Mouse (Mus musculus) CH12.LX (cell line): ENCODE measurements around the gene Dnajc22. TPM values are rescaled to one million over a fixed set of nuclear protein-coding genes. Genes with fewer than 3 reads are reported as not detected.

Experiments
- DNase-seq: peaks from one replicate; pipeline ENCODE4 v3.0.0-alpha.2; 2013; ENCODE audit errors: extremely low read depth
- H3K27ac ChIP-seq: 2 replicates; pipeline ENCODE4 v1.5.1; 2012; ENCODE audit warnings: low read depth, mild to moderate bottlenecking, control low read depth, moderate library complexity; ENCODE audit not compliant: insufficient read depth
- H3K27me3 ChIP-seq: replicated peaks from 2 replicates; pipeline ENCODE3; 2012; ENCODE audit warnings: inconsistent platforms
- H3K36me3 ChIP-seq, 2 experiments: replicated peaks in 1 of 2; 2 replicates each; pipeline versions ENCODE3 to v1.6.1; 2012; ENCODE audit warnings: inconsistent platforms in 1 of 2, low read length in 1 of 2, mild to moderate bottlenecking in 1 of 2, mixed read lengths in 1 of 2, moderate library complexity in 1 of 2; ENCODE audit not compliant: control insufficient read depth in 1 of 2, insufficient read depth in 1 of 2
- H3K4me1 ChIP-seq, 2 experiments: 2 replicates each; pipeline ENCODE4 v1.6.1; 2012; ENCODE audit warnings: inconsistent platforms in 1 of 2, moderate library complexity in 1 of 2; ENCODE audit not compliant: insufficient read depth in 2 of 2, control insufficient read depth in 1 of 2
- H3K4me2 ChIP-seq: 2 replicates; pipeline ENCODE4 v1.6.1; 2012; ENCODE audit warnings: low read depth, mild to moderate bottlenecking, control low read depth; ENCODE audit not compliant: poor library complexity, insufficient read depth, severe bottlenecking
- H3K4me3 ChIP-seq, 3 experiments: fragments of 150-350 bp in 1 of 3; sonication (generic) in 1 of 3; replicated peaks in 1 of 3; 2 replicates each; pipeline versions ENCODE3 to v1.5.1; 2011 to 2012; ENCODE audit warnings: low read depth in 2 of 3, low read length in 2 of 3, mild to moderate bottlenecking in 2 of 3, moderate library complexity in 2 of 3, control low read depth in 1 of 3, improper control_type of control experiment in 1 of 3, inconsistent platforms in 1 of 3, mixed read lengths in 1 of 3; ENCODE audit not compliant: poor library complexity in 1 of 3
- H3K79me2 ChIP-seq: replicated peaks from 2 replicates; pipeline ENCODE4 v1.6.1; 2012; ENCODE audit warnings: mild to moderate bottlenecking, moderate library complexity; ENCODE audit not compliant: control insufficient read depth, poor library complexity, insufficient read depth, severe bottlenecking; ENCODE audit errors: extremely low read depth
- H3K9ac ChIP-seq: 2 replicates; pipeline ENCODE4 v1.6.1; 2012; ENCODE audit warnings: low read depth, mild to moderate bottlenecking, control low read depth, moderate library complexity; ENCODE audit not compliant: insufficient read depth
- H3K9me3 ChIP-seq: replicated peaks from 2 replicates; pipeline ENCODE3; 2012; ENCODE audit warnings: low read length, inconsistent platforms, mixed read lengths
- BHLHE40 ChIP-seq: IDR thresholded peaks from 2 replicates; pipeline ENCODE4 v1.6.1; 2011; ENCODE audit warnings: mild to moderate bottlenecking, low read depth, low read length, improper control_type of control experiment
- CHD1 ChIP-seq: IDR thresholded peaks from 2 replicates; pipeline ENCODE4 v1.6.1; 2012; ENCODE audit warnings: low read depth, low read length, improper control_type of control experiment, inconsistent platforms
- CHD2 ChIP-seq: IDR thresholded peaks from 2 replicates; pipeline ENCODE4 v1.6.1; 2011; ENCODE audit warnings: low read length, improper control_type of control experiment
- CTCF ChIP-seq, 2 experiments: IDR thresholded peaks in 1 of 2; conservative IDR thresholded peaks in 1 of 2; 2 replicates each; pipeline ENCODE4 v1.5.1; 2011 to 2012; ENCODE audit warnings: low read depth in 2 of 2, low read length in 2 of 2, improper control_type of control experiment in 1 of 2, inconsistent platforms in 1 of 2, mild to moderate bottlenecking in 1 of 2, moderate library complexity in 1 of 2
- E2F4 ChIP-seq: IDR thresholded peaks from 2 replicates; pipeline ENCODE4 v1.6.1; 2011; ENCODE audit warnings: low read depth, low read length, improper control_type of control experiment; ENCODE audit not compliant: insufficient replicate concordance
- EP300 ChIP-seq: IDR thresholded peaks from 2 replicates; pipeline ENCODE4 v1.6.1; 2011; ENCODE audit warnings: low read length, improper control_type of control experiment
- ETS1 ChIP-seq: conservative IDR thresholded peaks from 2 replicates; pipeline ENCODE4 v1.6.1; 2012; ENCODE audit warnings: low read depth, mild to moderate bottlenecking, inconsistent platforms, low read length, improper control_type of control experiment, moderate library complexity
- GABPA ChIP-seq: IDR thresholded peaks from 2 replicates; pipeline ENCODE4 v1.6.1; 2012; ENCODE audit warnings: low read depth, low read length, improper control_type of control experiment, inconsistent platforms; ENCODE audit not compliant: insufficient replicate concordance
- HCFC1 ChIP-seq: IDR thresholded peaks from 2 replicates; pipeline ENCODE4 v1.6.1; 2012; ENCODE audit warnings: low read depth, mild to moderate bottlenecking, inconsistent platforms, low read length, improper control_type of control experiment
- JUN ChIP-seq: IDR thresholded peaks from 2 replicates; pipeline ENCODE4 v1.6.1; 2011; ENCODE audit warnings: low read depth, mild to moderate bottlenecking, low read length, improper control_type of control experiment, moderate library complexity; ENCODE audit not compliant: insufficient read depth
- JUND ChIP-seq: conservative IDR thresholded peaks from 2 replicates; pipeline ENCODE4 v1.6.1; 2011; ENCODE audit warnings: low read depth, low read length, improper control_type of control experiment
- KAT2A ChIP-seq: IDR thresholded peaks from 2 replicates; pipeline ENCODE4 v1.6.1; 2012; ENCODE audit warnings: low read length, improper control_type of control experiment, inconsistent platforms; ENCODE audit not compliant: insufficient replicate concordance
- MAFK ChIP-seq: IDR thresholded peaks from 2 replicates; pipeline ENCODE4 v1.6.1; 2011; ENCODE audit warnings: low read length, improper control_type of control experiment; ENCODE audit not compliant: insufficient replicate concordance
- MAX ChIP-seq: IDR thresholded peaks from 2 replicates; pipeline ENCODE4 v1.6.1; 2011; ENCODE audit warnings: low read length, improper control_type of control experiment
- MAZ ChIP-seq: IDR thresholded peaks from 2 replicates; pipeline ENCODE4 v1.6.1; 2012; ENCODE audit warnings: low read depth, mild to moderate bottlenecking, inconsistent platforms, low read length, improper control_type of control experiment, moderate library complexity
- MEF2A ChIP-seq: IDR thresholded peaks from 2 replicates; pipeline ENCODE4 v1.6.1; 2014; ENCODE audit warnings: low read depth, mild to moderate bottlenecking, inconsistent platforms, low read length, improper control_type of control experiment, borderline replicate concordance
- MXI1 ChIP-seq: IDR thresholded peaks from 2 replicates; pipeline ENCODE4 v1.6.1; 2011; ENCODE audit warnings: mild to moderate bottlenecking, low read depth, low read length, improper control_type of control experiment
- MYC ChIP-seq: IDR thresholded peaks from 2 replicates; pipeline ENCODE4 v1.6.1; 2011; ENCODE audit warnings: low read depth, mild to moderate bottlenecking, improper control_type of control experiment, low read length
- NELFE ChIP-seq: IDR thresholded peaks from 2 replicates; pipeline ENCODE4 v1.6.1; 2011; ENCODE audit warnings: low read depth, low read length, improper control_type of control experiment
- PAX5 ChIP-seq: IDR thresholded peaks from 2 replicates; pipeline ENCODE4 v1.6.1; 2012; ENCODE audit warnings: low read length, inconsistent platforms, mixed read lengths
- POLR2A ChIP-seq: IDR thresholded peaks from 2 replicates; pipeline ENCODE4 v1.6.1; 2011; ENCODE audit warnings: low read depth, mild to moderate bottlenecking, improper control_type of control experiment, low read length
- POLR2AphosphoS2 ChIP-seq: IDR thresholded peaks from 2 replicates; pipeline ENCODE4 v1.6.1; 2011; ENCODE audit warnings: low read depth, low read length, improper control_type of control experiment
- RAD21 ChIP-seq: IDR thresholded peaks from 2 replicates; pipeline ENCODE4 v1.6.1; 2011; ENCODE audit warnings: low read depth, mild to moderate bottlenecking, low read length, improper control_type of control experiment, moderate library complexity
- SIN3A ChIP-seq: IDR thresholded peaks from 2 replicates; pipeline ENCODE4 v1.6.1; 2012; ENCODE audit warnings: low read length, improper control_type of control experiment, inconsistent platforms
- SMC3 ChIP-seq: IDR thresholded peaks from 2 replicates; pipeline ENCODE4 v1.6.1; 2011; ENCODE audit warnings: low read depth, low read length, improper control_type of control experiment
- TBP ChIP-seq: conservative IDR thresholded peaks from 2 replicates; pipeline ENCODE4 v1.6.1; 2011; ENCODE audit warnings: low read depth, low read length, improper control_type of control experiment
- TCF12 ChIP-seq: IDR thresholded peaks from 2 replicates; pipeline ENCODE4 v1.6.1; 2014; ENCODE audit warnings: low read depth, mild to moderate bottlenecking, inconsistent platforms, low read length, improper control_type of control experiment
- USF1 ChIP-seq: IDR thresholded peaks from 2 replicates; pipeline ENCODE4 v1.6.1; 2014; ENCODE audit warnings: low read depth, mild to moderate bottlenecking, inconsistent platforms, low read length, improper control_type of control experiment
- ZC3H11A ChIP-seq: IDR thresholded peaks from 2 replicates; pipeline ENCODE4 v1.6.1; 2012; ENCODE audit warnings: low read depth, mild to moderate bottlenecking, inconsistent platforms, low read length, improper control_type of control experiment
- ZKSCAN1 ChIP-seq: IDR thresholded peaks from 2 replicates; pipeline ENCODE4 v1.6.1; 2012; ENCODE audit warnings: low read depth, inconsistent platforms, low read length, improper control_type of control experiment, borderline replicate concordance
- ZMIZ1 ChIP-seq: IDR thresholded peaks from 2 replicates; pipeline ENCODE4 v1.6.1; 2012; ENCODE audit warnings: low read depth, mild to moderate bottlenecking, inconsistent platforms, low read length, improper control_type of control experiment
- ZNF384 ChIP-seq: IDR thresholded peaks from 2 replicates; pipeline ENCODE4 v1.6.1; 2012; ENCODE audit warnings: low read depth, low read length, improper control_type of control experiment, inconsistent platforms
- dilution Hi-C: fragments of 300-500 bp; cut with MboI; formaldehyde crosslinking; loops from 2 replicates; pipeline ENCODE4 v1.14.3; 2020; ENCODE audit warnings: low sequenced_read_pairs; ENCODE audit not compliant: extremely low pct_unique_long_range_greater_than_20kb, extremely low pct_ligation_motif_present
- in situ Hi-C: fragments of 300-500 bp; cut with MboI; formaldehyde crosslinking; loops from 3 replicates; pipeline ENCODE4 v1.14.3; 2019; ENCODE audit warnings: low sequenced_read_pairs, low pct_ligation_motif_present, low pct_unique_long_range_greater_than_20kb, mixed read lengths
- polyA plus RNA-seq: library from polyadenylated mRNA; unstranded; fragments of >175 nt; gene quantifications from 2 replicates; pipeline ENCODE4 v1.2.1, GENCODE M21; 2012; ENCODE audit warnings: low read depth; ENCODE audit not compliant: insufficient read length
- total RNA-seq, 2 experiments: library from RNA; depleted of rRNA; stranded (reverse); fragments of 300-350 nt in 1 of 2; fragments of >200 nt in 1 of 2; gene quantifications; 2 replicates each; pipeline ENCODE4 v1.2.3; 2012 to 2014

The Dnajc22 gene
- total RNA-seq (2012; rRNA removed) (10.0 and 10.6 TPM in 2 replicates), total RNA-seq (2014; rRNA removed) (20.4 and 24.2 TPM in 2 replicates), polyA plus RNA-seq (12.4 and 14.5 TPM in 2 replicates)

DNA sequence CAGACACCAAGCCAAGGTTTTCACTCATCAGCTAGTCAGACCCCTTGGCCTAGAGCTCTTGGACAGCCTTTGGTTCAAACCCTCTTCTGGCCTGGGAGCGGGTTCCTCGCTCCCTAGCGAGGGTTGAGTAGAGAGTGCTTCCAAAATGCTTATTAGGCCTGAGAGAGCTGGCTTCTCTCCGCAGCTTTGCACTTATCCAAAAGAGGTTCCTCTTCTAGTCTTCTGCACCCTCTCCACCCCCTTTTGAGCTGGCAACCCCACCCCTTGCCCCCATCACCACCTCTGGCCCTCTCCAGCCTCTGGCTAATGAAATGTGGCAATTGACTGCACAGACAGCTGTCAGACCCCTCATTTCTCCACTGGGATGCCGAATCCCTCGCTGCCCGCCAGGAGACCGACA is at the start of gene Dnajc22:
Gene Dnajc22, plus strand, starts transcription at position 301 of the 400 bp plus-strand sequence.
- Histone ChIP-seq H3K36me3 (no peaks in the 10 kb centered on the region), H3K9me3 (peaks cover 7% of the 10 kb centered on the region), H3K4me2 (no peak within 1 kb of the TSS), H3K27me3 (no peaks in the 10 kb centered on the region), H3K79me2 (no peaks in the 10 kb centered on the region), H3K4me3 (no peak within 1 kb of the TSS), H3K9ac (no peak within 1 kb of the TSS), H3K4me1 (peaks cover 3 to 10% of the 10 kb centered on the region in 2 experiments; a peak in 3 of 4 replicates), H3K27ac (no peak within 1 kb of the TSS)
- in situ Hi-C loops: no loop called here
- no peak for DNase-seq
- dilution Hi-C loops: no loop called here
- TF ChIP-seq PAX5 (no peak), USF1 (no peak), MEF2A (no peak), RAD21 (no peak), ZNF384 (no peak), ZMIZ1 (no peak), POLR2AphosphoS2 (no peak), JUN (no peak), ZC3H11A (no peak), ETS1 (no peak), MYC (no peak), MAZ (no peak), MAX (no peak), BHLHE40 (no peak), CHD1 (no peak), HCFC1 (no peak)

GRCm38 (mm10) chr15:99044854-99045253 is 48.1 kb upstream of the Dnajc22 start:
- Histone ChIP-seq H3K9me3 (no peaks in the 10 kb centered on the region), H3K9ac (no peak overlapping the region), H3K27ac (no peak overlapping the region), H3K4me1 (peaks cover 8 to 38% of the 10 kb centered on the region in 2 experiments), H3K27me3 (no peaks in the 10 kb centered on the region), H3K36me3 (peaks cover 0 to 5% of the 10 kb centered on the region in 2 experiments), H3K79me2 (no peaks in the 10 kb centered on the region), H3K4me2 (no peak overlapping the region), H3K4me3 (no peak overlapping the region)
- dilution Hi-C loops: no loop called here
- DNase-seq: peak; percentile 90
- TF ChIP-seq ZNF384 (no peak), MEF2A (peak; percentile 51; the same call in 1 of the 2 replicates), NELFE (no peak), MXI1 (no peak), JUN (peak; percentile 89), POLR2A (no peak), MAX (no peak), JUND (peak; percentile 78), CTCF (conservative IDR thresholded peaks at IDR 0.05 in 1 of 2, IDR thresholded peaks at IDR 0.05 in 1 of 2; ENCODE audit: low read depth in 2 of 2, low read length in 2 of 2) (no peak), SMC3 (no peak), HCFC1 (no peak), GABPA (no peak), TBP (no peak), USF1 (no peak), MAFK (no peak), TCF12 (no peak), KAT2A (no peak), E2F4 (no peak), BHLHE40 (no peak), MAZ (no peak), ETS1 (peak; percentile 82), EP300 (no peak), ZKSCAN1 (no peak), SIN3A (no peak), CHD2 (peak; percentile 48; the same call in 1 of the 2 replicates), MYC (no peak)
- in situ Hi-C loops: no loop called here
